Mouse (Mus musculus) kidney, postnatal 14 days (tissue): ENCODE results near the gene Eid2b.
A peak's percentile ranks its signal among the peaks of the same experiment; 100 is the strongest.

Experiments used
- DNase-seq: peaks from one replicate; pipeline ENCODE4 v3.0.0; 2022; ENCODE audit warnings: mixed read lengths

The Eid2b gene

DNA sequence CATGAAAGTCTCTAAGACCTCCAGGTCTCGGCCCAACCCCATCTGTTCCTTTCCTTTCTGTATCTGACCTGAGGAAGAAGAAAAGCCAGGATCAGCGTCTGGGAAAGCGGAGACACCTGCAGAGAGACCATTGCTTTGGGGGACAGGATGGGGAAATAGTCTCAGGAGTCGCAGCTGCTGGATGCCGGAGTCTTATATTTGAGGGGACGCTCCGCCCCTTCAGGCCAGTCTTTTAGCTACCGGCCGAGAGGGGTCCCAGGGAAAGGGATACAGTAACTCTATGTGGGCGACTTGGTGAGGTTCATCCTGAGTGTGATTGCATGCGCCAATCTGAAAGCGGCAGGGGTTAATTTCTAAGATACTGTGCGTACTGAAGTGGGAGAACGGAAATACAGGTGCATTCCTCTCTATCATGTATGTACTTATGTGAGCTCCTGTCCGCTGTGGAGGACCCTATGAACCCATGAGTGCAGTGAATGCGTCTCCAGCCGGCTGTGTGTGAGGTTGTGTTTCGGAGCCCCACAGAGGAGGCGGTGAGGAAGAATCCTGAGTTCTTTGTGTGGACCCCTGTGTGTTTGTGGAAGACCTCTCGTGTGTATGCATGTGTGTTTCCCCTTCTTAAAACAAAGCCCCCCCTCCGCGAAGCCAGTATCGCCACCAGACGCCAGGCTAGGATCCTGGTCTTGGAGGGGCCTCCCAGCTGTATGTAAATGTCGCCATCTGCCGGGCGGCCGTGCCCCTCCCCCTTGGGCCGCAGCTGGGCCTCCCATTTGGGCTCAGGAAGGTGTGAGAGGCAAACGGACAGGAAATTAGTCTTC lies 24.3 kb downstream of the Eid2b start, which contains the start of gene Dll3:
Gene Dll3, minus strand, starts transcription at position 623 of the 818 bp plus-strand sequence.
- DNase-seq = peak; percentile 65

DNA sequence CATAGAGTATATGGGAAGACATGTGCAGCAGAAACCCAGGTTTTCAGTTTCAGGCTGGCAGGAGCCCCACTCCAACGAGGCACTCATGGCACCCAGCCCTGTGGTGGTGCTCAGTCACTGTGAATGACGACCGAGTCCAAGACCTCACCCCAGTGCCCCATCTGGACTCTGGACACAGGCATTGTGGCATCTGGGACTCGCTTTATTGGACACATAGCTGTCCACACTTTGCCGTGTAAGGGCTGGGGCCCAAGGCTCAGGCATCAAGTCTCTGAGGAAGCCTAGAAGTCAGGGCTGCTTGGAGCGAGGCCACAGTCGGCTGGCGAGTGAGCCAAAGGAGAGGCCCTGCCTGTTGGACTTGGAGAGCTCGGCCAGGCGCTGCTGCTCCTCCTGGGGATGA lies 28.1 kb downstream of the Eid2b start:
- peak; percentile 19 for DNase-seq

DNA sequence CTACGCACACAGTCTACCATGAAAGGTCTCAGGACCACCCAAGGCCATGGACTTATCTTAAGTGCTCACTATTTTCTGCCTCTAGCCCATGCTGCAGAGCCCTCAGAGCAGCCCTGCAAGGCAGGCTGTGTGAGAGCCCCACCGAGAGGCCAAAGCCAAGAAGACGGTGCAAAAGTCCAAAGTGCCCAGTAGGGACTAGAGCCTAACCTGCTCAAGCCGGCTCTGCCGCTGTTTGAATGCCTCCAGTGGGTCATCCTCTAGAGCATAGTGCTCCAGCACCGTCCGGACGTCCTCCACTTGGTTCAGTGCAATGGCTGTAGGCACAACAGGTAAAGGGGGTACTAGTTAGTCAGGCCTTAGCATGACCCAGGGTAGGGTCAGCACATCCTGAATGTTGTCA lies 28.7 kb downstream of the Eid2b start:
- DNase-seq = peak; percentile 62

DNA sequence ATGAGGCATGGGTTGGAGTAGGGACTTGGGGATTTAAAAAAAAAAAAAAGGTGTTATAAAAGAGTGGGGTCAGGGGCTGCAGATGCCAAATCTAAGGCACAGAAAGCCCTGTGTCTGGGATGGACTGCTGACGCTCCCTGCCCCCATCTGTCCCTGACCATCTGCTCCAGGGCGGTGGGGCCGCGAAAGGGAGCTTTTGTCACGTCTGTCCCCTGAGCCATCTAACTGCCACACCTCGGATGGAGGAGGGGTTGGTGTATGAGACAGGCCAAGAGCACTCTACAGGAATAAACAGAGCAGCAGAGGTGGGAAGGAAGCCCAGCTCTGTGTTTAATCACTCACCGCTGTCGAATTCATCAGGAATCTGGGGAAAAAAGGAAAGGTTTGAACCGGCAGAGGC lies 32.2 kb downstream of the Eid2b start:
- DNase-seq = no peak

DNA sequence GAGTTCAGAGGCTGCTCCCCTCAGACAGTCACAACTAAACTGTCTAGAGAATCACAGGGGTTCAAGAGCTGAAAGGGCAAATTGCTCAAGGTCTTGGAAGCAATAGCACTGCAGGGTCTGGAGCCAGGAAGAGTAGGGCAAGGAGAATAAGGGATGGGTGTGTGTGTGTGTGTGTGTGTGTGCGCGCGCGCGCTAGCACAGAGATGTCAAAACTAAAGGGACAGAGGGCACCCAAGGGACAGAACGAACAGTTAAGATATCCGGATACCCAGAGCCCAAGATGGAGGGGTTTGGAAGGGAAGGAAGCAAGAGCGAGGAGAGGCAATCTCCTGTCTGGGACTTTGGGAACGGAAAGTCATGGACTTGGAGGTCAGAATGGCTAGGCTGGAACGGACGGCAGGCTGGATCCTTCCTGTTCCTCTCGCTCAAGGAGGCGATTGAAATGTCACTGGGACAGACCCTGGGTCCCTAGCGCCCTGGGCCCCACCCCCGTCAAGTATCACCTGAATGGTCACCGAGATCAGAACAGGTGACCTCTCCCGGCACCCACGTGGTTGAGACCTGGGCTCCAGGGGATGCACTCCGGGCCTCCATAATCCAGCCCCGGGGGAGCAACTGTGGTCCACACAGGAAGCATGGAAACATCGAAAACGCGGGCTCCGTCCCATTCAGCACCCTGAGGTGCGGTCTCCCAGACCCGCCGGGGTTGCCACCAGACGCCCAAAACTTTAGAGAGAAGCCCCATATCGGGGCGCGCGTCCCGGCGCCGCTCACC lies 33.8 kb downstream of the Eid2b start:
- no peak for DNase-seq

- peak; percentile 98 for DNase-seq
Observed at GRCm38 (mm10) chr7:28311926-28312543, 34.5 kb downstream of the Eid2b start, which contains the start of gene Timm50. TSS of gene Timm50 (minus strand) at chr7:28312072.

- no peak for DNase-seq
Observed at GRCm38 (mm10) chr7:28318036-28318435, 40.5 kb downstream of the Eid2b start.

GRCm38 (mm10) chr7:28318714-28319113 lies 41.2 kb downstream of the Eid2b start:
- DNase-seq = no peak

GRCm38 (mm10) chr7:28321974-28322720 lies 44.6 kb downstream of the Eid2b start:
- DNase-seq = peak; percentile 14

DNA sequence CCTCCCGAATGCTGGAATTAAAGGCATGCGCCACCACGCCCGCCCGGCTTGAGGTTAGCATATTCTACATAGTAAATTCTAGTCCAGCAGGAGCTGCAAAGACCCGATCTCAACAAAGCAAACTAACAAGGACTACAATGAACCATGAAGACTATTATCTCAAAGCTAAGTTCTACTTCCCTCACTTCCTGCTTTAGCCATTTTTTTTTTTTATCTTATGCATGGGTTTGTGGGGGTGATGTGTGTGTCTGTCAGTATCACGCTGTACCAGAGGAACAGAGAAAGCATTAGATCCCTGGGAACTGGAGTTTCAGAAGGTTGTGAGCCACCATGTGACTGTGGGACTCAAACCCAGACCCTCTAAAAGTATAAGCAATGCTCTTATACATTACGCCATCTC lies 47.8 kb downstream of the Eid2b start:
- no peak for DNase-seq

DNA sequence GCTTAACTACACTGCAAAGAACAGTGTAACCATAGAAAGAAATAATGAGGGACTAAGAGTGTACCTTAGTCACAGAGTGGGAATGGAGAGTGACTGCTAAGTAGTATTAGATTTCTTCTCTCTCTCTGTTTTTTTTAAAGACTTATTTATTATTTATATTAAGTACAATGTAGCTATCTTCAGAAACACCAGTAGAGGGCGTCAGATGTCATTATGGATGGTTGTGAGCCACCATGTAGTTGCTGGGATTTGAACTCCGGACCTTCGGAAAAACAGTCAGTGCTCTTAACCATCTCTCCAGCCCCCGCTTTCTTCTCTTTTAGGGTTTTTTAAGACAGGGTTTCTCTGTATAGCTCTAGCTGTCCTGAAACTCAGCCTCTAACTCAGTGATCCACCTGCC lies 48.9 kb downstream of the Eid2b start:
- no peak for DNase-seq

DNA sequence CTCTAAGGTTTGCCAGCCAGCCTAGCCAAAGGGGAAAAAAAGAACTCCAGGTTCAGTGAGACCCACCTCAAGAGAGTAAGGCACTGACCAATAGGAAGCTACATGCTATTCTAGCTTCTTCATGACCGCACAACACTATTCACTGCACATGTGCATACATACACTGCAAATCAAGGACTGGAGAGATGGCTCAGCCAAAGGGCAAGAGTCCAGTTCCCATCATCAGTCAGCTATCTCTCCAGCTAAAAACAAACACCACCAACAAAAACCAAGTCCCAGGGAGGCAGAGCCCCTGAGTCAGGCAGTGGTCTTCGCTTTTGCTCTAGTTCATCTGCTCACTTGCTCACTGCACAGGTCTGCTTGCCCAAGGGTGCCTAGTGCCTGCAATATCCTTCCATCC lies 50.7 kb downstream of the Eid2b start:
- DNase-seq = no peak
